Mouse (Mus musculus) MEL (cell line): Measurements from ENCODE around the gene Nup88. TPM values are rescaled to one million over a fixed set of nuclear protein-coding genes. Genes with fewer than 3 reads are reported as not detected.

Source experiments
- DNase-seq: peaks from one replicate; pipeline ENCODE4 v3.0.0; 2011; ENCODE audit warnings: low read depth, low spot score
- H3K27ac ChIP-seq: 2 replicates; pipeline ENCODE4 v1.5.1; 2012; ENCODE audit warnings: low read depth, mild to moderate bottlenecking, control low read depth, low read length, moderate library complexity; ENCODE audit not compliant: control insufficient read depth
- H3K27me3 ChIP-seq, 2 experiments: fragments of 150-350 bp in 1 of 2; sonication (generic) in 1 of 2; 2 replicates each; pipeline ENCODE4 v1.6.1; 2012; ENCODE audit warnings: low read length in 2 of 2, mild to moderate bottlenecking in 2 of 2, improper control_type of control experiment in 1 of 2, moderate library complexity in 1 of 2; ENCODE audit not compliant: insufficient read depth in 2 of 2, control insufficient read depth in 1 of 2
- H3K36me3 ChIP-seq, 2 experiments: 2 replicates each; pipeline ENCODE4 v1.6.1; 2012 to 2014; ENCODE audit warnings: low read length in 2 of 2, improper control_type of control experiment in 1 of 2, inconsistent platforms in 1 of 2, mild to moderate bottlenecking in 1 of 2; ENCODE audit not compliant: insufficient read depth in 2 of 2, control insufficient read depth in 1 of 2
- H3K4me1 ChIP-seq, 2 experiments: fragments of 150-350 bp in 1 of 2; sonication (generic) in 1 of 2; 2 replicates each; pipeline ENCODE4 v1.6.1; 2012; ENCODE audit warnings: low read length in 2 of 2, improper control_type of control experiment in 1 of 2, mild to moderate bottlenecking in 1 of 2; ENCODE audit not compliant: insufficient read depth in 2 of 2, control insufficient read depth in 1 of 2
- H3K4me3 ChIP-seq, 2 experiments: fragments of 150-350 bp in 1 of 2; sonication (generic) in 1 of 2; 2 replicates each; pipeline ENCODE4 v1.5.1; 2012; ENCODE audit warnings: low read depth in 2 of 2, low read length in 2 of 2, mild to moderate bottlenecking in 2 of 2, moderate library complexity in 2 of 2, control low read depth in 1 of 2, improper control_type of control experiment in 1 of 2; ENCODE audit not compliant: control insufficient read depth in 1 of 2, insufficient read depth in 1 of 2
- H3K79me2 ChIP-seq: 2 replicates; pipeline ENCODE4 v1.6.1; 2012; ENCODE audit warnings: mild to moderate bottlenecking, low read length, moderate library complexity; ENCODE audit not compliant: control insufficient read depth, poor library complexity, insufficient read depth
- H3K9ac ChIP-seq: 2 replicates; pipeline ENCODE4 v1.6.1; 2012; ENCODE audit warnings: low read depth, mild to moderate bottlenecking, control low read depth, low read length, moderate library complexity; ENCODE audit not compliant: control insufficient read depth, poor library complexity, severe bottlenecking
- H3K9me3 ChIP-seq: fragments of 150-350 bp; sonication (generic); replicated peaks from 2 replicates; pipeline ENCODE4 v1.6.1; 2012; ENCODE audit warnings: mild to moderate bottlenecking, low read length, improper control_type of control experiment, moderate library complexity; ENCODE audit not compliant: insufficient read depth
- BHLHE40 ChIP-seq: IDR thresholded peaks from 2 replicates; pipeline ENCODE4 v1.6.1; 2012; ENCODE audit warnings: low read depth, mild to moderate bottlenecking, inconsistent platforms, low read length, improper control_type of control experiment, borderline replicate concordance
- E2F4 ChIP-seq: IDR thresholded peaks from 2 replicates; pipeline ENCODE4 v1.6.1; 2011; ENCODE audit warnings: low read depth, low read length, improper control_type of control experiment, borderline replicate concordance
- ELF1 ChIP-seq: IDR thresholded peaks from 2 replicates; pipeline ENCODE4 v1.6.1; 2014; ENCODE audit warnings: low read depth, mild to moderate bottlenecking, inconsistent platforms, low read length, improper control_type of control experiment, moderate library complexity
- EP300 ChIP-seq, 2 experiments: IDR thresholded peaks; 2 replicates each; pipeline ENCODE4 v1.6.1; 2011; ENCODE audit warnings: improper control_type of control experiment in 2 of 2, low read length in 2 of 2, low read depth in 1 of 2, mild to moderate bottlenecking in 1 of 2
- ETS1 ChIP-seq: IDR thresholded peaks from 2 replicates; pipeline ENCODE4 v1.6.1; 2012; ENCODE audit warnings: low read depth, mild to moderate bottlenecking, inconsistent platforms, low read length, improper control_type of control experiment, moderate library complexity
- GABPA ChIP-seq: IDR thresholded peaks from 2 replicates; pipeline ENCODE4 v1.6.1; 2012; ENCODE audit warnings: low read depth, mild to moderate bottlenecking, inconsistent platforms, low read length, improper control_type of control experiment, moderate library complexity
- HCFC1 ChIP-seq: IDR thresholded peaks from 2 replicates; pipeline ENCODE4 v1.6.1; 2012; ENCODE audit warnings: low read depth, mild to moderate bottlenecking, inconsistent platforms, low read length, improper control_type of control experiment, moderate library complexity
- JUND ChIP-seq: IDR thresholded peaks from 2 replicates; pipeline ENCODE4 v1.6.1; 2011; ENCODE audit warnings: low read depth, mild to moderate bottlenecking, improper control_type of control experiment, low read length
- KAT2A ChIP-seq: conservative IDR thresholded peaks from 2 replicates; pipeline ENCODE4 v1.6.1; 2012; ENCODE audit warnings: low read depth, low read length, improper control_type of control experiment, inconsistent platforms
- MAFK ChIP-seq: IDR thresholded peaks from 2 replicates; pipeline ENCODE4 v1.6.1; 2011; ENCODE audit warnings: low read depth, mild to moderate bottlenecking, low read length, improper control_type of control experiment, borderline replicate concordance
- MAZ ChIP-seq: IDR thresholded peaks from 2 replicates; pipeline ENCODE4 v1.6.1; 2012; ENCODE audit warnings: low read depth, mild to moderate bottlenecking, inconsistent platforms, low read length, improper control_type of control experiment
- MEF2A ChIP-seq: IDR thresholded peaks from 2 replicates; pipeline ENCODE4 v1.6.1; 2014; ENCODE audit warnings: low read depth, mild to moderate bottlenecking, inconsistent platforms, low read length, improper control_type of control experiment; ENCODE audit not compliant: poor library complexity, insufficient replicate concordance, severe bottlenecking; ENCODE audit errors: extremely low read depth
- MXI1 ChIP-seq: IDR thresholded peaks from 2 replicates; pipeline ENCODE4 v1.6.1; 2011; ENCODE audit warnings: mild to moderate bottlenecking, low read depth, low read length, improper control_type of control experiment
- MYB ChIP-seq: IDR thresholded peaks from 2 replicates; pipeline ENCODE4 v1.6.1; 2011; ENCODE audit warnings: mild to moderate bottlenecking, low read depth, low read length, improper control_type of control experiment
- POLR2AphosphoS2 ChIP-seq: IDR thresholded peaks from 2 replicates; pipeline ENCODE4 v1.6.1; 2011; ENCODE audit warnings: low read length, improper control_type of control experiment
- POLR2AphosphoS5 ChIP-seq: IDR thresholded peaks from 2 replicates; pipeline ENCODE4 v1.6.1; 2012; ENCODE audit warnings: low read depth, borderline replicate concordance, mild to moderate bottlenecking, inconsistent platforms, low read length, moderate library complexity, mixed read lengths
- SIN3A ChIP-seq: IDR thresholded peaks from 2 replicates; pipeline ENCODE4 v1.6.1; 2012; ENCODE audit warnings: low read length, improper control_type of control experiment, inconsistent platforms
- TAL1 ChIP-seq: IDR thresholded peaks from 2 replicates; pipeline ENCODE4 v1.6.1; 2012; ENCODE audit warnings: mild to moderate bottlenecking, inconsistent platforms, low read length, moderate library complexity, mixed read lengths
- TBP ChIP-seq: IDR thresholded peaks from 2 replicates; pipeline ENCODE4 v1.8.0; 2011; ENCODE audit warnings: low read depth, low read length, improper control_type of control experiment
- TCF12 ChIP-seq: IDR thresholded peaks from 2 replicates; pipeline ENCODE4 v1.6.1; 2014; ENCODE audit warnings: low read depth, mild to moderate bottlenecking, inconsistent platforms, low read length, improper control_type of control experiment, moderate library complexity
- UBTF ChIP-seq: IDR thresholded peaks from 2 replicates; pipeline ENCODE4 v1.6.1; 2012; ENCODE audit warnings: low read depth, mild to moderate bottlenecking, inconsistent platforms, low read length, improper control_type of control experiment, moderate library complexity, borderline replicate concordance; ENCODE audit not compliant: insufficient read depth
- USF1 ChIP-seq: IDR thresholded peaks from 2 replicates; pipeline ENCODE4 v1.6.1; 2014; ENCODE audit warnings: low read depth, mild to moderate bottlenecking, inconsistent platforms, low read length, improper control_type of control experiment, moderate library complexity
- USF2 ChIP-seq, 2 experiments: IDR thresholded peaks; 2 replicates each; pipeline ENCODE4 v1.6.1; 2011 to 2012; ENCODE audit warnings: improper control_type of control experiment in 2 of 2, low read length in 2 of 2, borderline replicate concordance in 1 of 2, inconsistent platforms in 1 of 2, low read depth in 1 of 2, mild to moderate bottlenecking in 1 of 2; ENCODE audit not compliant: insufficient read depth in 1 of 2
- ZC3H11A ChIP-seq: IDR thresholded peaks from 2 replicates; pipeline ENCODE4 v1.6.1; 2012; ENCODE audit warnings: low read depth, mild to moderate bottlenecking, inconsistent platforms, low read length, improper control_type of control experiment
- ZKSCAN1 ChIP-seq: IDR thresholded peaks from 2 replicates; pipeline ENCODE4 v1.6.1; 2012; ENCODE audit warnings: low read depth, mild to moderate bottlenecking, inconsistent platforms, low read length, improper control_type of control experiment, moderate library complexity
- ZMIZ1 ChIP-seq: IDR thresholded peaks from 2 replicates; pipeline ENCODE4 v1.6.1; 2012; ENCODE audit warnings: low read depth, mild to moderate bottlenecking, inconsistent platforms, low read length, improper control_type of control experiment, moderate library complexity
- ZNF384 ChIP-seq: IDR thresholded peaks from 2 replicates; pipeline ENCODE4 v1.6.1; 2012; ENCODE audit warnings: low read depth, mild to moderate bottlenecking, inconsistent platforms, low read length, improper control_type of control experiment
- polyA plus RNA-seq, 2 experiments: library from polyadenylated mRNA; stranded (reverse) in 1 of 2; unstranded in 1 of 2; fragments of >175 nt in 1 of 2; fragments of >200 nt in 1 of 2; gene quantifications; 2 replicates each; pipeline versions ENCODE4 v1.2.1 to v1.2.4; 2012; ENCODE audit warnings: low replicate concordance in 2 of 2, low read depth in 1 of 2; ENCODE audit not compliant: insufficient read length in 2 of 2, insufficient read depth in 1 of 2, missing spikeins in 1 of 2
- total RNA-seq: library from RNA; depleted of rRNA; stranded (reverse); fragments of 300-350 nt; gene quantifications from 2 replicates; pipeline ENCODE4 v1.2.3, GENCODE M21; 2012

Nup88 gene
- total and polyA plus RNA-seq, 3 experiments = 56.3 to 72.5 TPM; not detected in 1

- TF ChIP-seq ELF1 (peak; percentile 76), GABPA (peak; percentile 87; the same call in 1 of the 2 replicates), ZKSCAN1 (no peak), SIN3A (peak; percentile 97; the same call in 1 of the 2 replicates), KAT2A (peak; percentile 77), ZC3H11A (no peak), BHLHE40 (peak; percentile 88; the same call in 1 of the 2 replicates), USF2 (IDR thresholded peaks at IDR 0.05; ENCODE audit: borderline replicate concordance in 1 of 2, insufficient read depth in 1 of 2, low read depth in 1 of 2, low read length in 2 of 2) (no peak), UBTF (no peak), MYB (no peak), ETS1 (peak; percentile 25; the same call in 1 of the 2 replicates), ZNF384 (no peak), TCF12 (peak; percentile 84), TBP (peak; percentile 79), MAZ (peak; percentile 96), POLR2AphosphoS2 (no peak; the same call in none of the 2 replicates), HCFC1 (peak; percentile 95), POLR2AphosphoS5 (no peak), JUND (no peak), EP300 (IDR thresholded peaks at IDR 0.05; ENCODE audit: low read depth in 1 of 2, low read length in 2 of 2) (no peak), TAL1 (no peak)
Observed at GRCm38 (mm10) chr11:70982557-70983228, 12.9 kb upstream of the Nup88 start, which contains the start of gene C1qbp (continued).

GRCm38 (mm10) chr11:70982030-70982429 lies 12.3 kb upstream of the Nup88 start:
- peak overlapping the region; percentile 54 for H3K27ac ChIP-seq
- peaks cover 23 to 43% of the 10 kb centered on the region in 2 experiments for H3K36me3 ChIP-seq
- no peaks in the 10 kb centered on the region for H3K27me3 ChIP-seq
- peak overlapping the region; percentile 90 to 92 for H3K4me3 ChIP-seq
- peaks cover 5 to 10% of the 10 kb centered on the region in 2 experiments for H3K4me1 ChIP-seq
- H3K79me2 ChIP-seq = peaks cover 31% of the 10 kb centered on the region
- DNase-seq = peak; percentile 48
- H3K9me3 ChIP-seq = no peaks in the 10 kb centered on the region
- peak overlapping the region; percentile 89 for H3K9ac ChIP-seq
- TF ChIP-seq USF1 (no peak), KAT2A (no peak), MAFK (no peak), MXI1 (no peak), E2F4 (no peak), MEF2A (no peak), HCFC1 (no peak), MAZ (no peak), ZMIZ1 (no peak)
